Mouse (Mus musculus) G1E (cell line): ENCODE data around the gene Taldo1.

Experiments used
- CTCF ChIP-seq: IDR thresholded peaks from 2 replicates; pipeline ENCODE4 v1.5.1; 2012; ENCODE audit warnings: low read depth, low read length, inconsistent platforms, mixed read lengths
- GATA1 ChIP-seq: IDR thresholded peaks from 2 replicates; pipeline ENCODE4 v1.6.1; 2012; ENCODE audit warnings: borderline replicate concordance, low read length, inconsistent platforms, mixed read lengths
- GATA2 ChIP-seq: IDR thresholded peaks from 2 replicates; pipeline ENCODE4 v1.6.1; 2012; ENCODE audit warnings: low read depth, low read length, inconsistent platforms, borderline replicate concordance
- POLR2AphosphoS5 ChIP-seq: IDR thresholded peaks from 2 replicates; pipeline ENCODE4 v1.6.1; 2012; ENCODE audit warnings: low read depth, low read length, inconsistent platforms; ENCODE audit not compliant: insufficient replicate concordance
- TAL1 ChIP-seq: conservative IDR thresholded peaks from 2 replicates; pipeline ENCODE4 v1.6.1; 2012; ENCODE audit warnings: low read depth, low read length, inconsistent platforms, mixed read lengths

GRCm38 (mm10) chr7:141440613-141441012 lies 48.6 kb downstream of the Taldo1 start:
- peak; percentile 55; the same call in 1 of the 2 replicates for TF ChIP-seq CTCF
- no peak for TF ChIP-seq POLR2AphosphoS5
- TF ChIP-seq TAL1 = no peak
- TF ChIP-seq GATA1 = no peak
- TF ChIP-seq GATA2 = no peak
